Mouse (Mus musculus): Measurements from ENCODE around the gene Gdap2.

The Gdap2 gene

GRCm38 (mm10) chr3:100162315-100163105, at the start of gene Gdap2, which contains the start of gene Wdr3:
Gene Gdap2 (plus strand): TSS chr3:100162381.
Gene Wdr3 (minus strand): TSS chr3:100162407.
- DNase-seq (ENCODE audit: extremely low read depth, low read depth) = peak; percentile 99

GRCm38 (mm10) chr3:100118681-100119080, 43.5 kb upstream of the Gdap2 start:
- DNase-seq (ENCODE audit: extremely low read depth, low read depth) = no peak

- DNase-seq (ENCODE audit: extremely low read depth, low read depth) = no peak
These were observed 40.2 kb upstream of the Gdap2 start for GRCm38 (mm10) chr3:100121961-100122360.

- DNase-seq (ENCODE audit: extremely low read depth, low read depth) = no peak
These were observed 39.7 kb upstream of the Gdap2 start for GRCm38 (mm10) chr3:100122445-100122844.

- peak; percentile 61 for DNase-seq (ENCODE audit: extremely low read depth, low read depth)
These were observed 1.3 kb upstream of the Gdap2 start for GRCm38 (mm10) chr3:100160682-100161445.

- peak; percentile 53 for DNase-seq (ENCODE audit: extremely low read depth, low read depth)
These were observed 391 bp upstream of the Gdap2 start for GRCm38 (mm10) chr3:100161665-100162314.

- no peak for DNase-seq (ENCODE audit: extremely low read depth, low read depth)
These were observed 1.4 kb downstream of the Gdap2 start for GRCm38 (mm10) chr3:100163556-100163955.

- no peak for DNase-seq (ENCODE audit: extremely low read depth, low read depth)
These were observed 2.8 kb downstream of the Gdap2 start for GRCm38 (mm10) chr3:100164991-100165390.

GRCm38 (mm10) chr3:100176031-100176430, 13.8 kb downstream of the Gdap2 start:
- peak; percentile 78 for DNase-seq (ENCODE audit: extremely low read depth, low read depth)

- no peak for DNase-seq (ENCODE audit: extremely low read depth, low read depth)
These were observed 18.3 kb downstream of the Gdap2 start for GRCm38 (mm10) chr3:100180471-100180870.

GRCm38 (mm10) chr3:100189444-100189843, 27.3 kb downstream of the Gdap2 start:
- peak; percentile 68 for DNase-seq (ENCODE audit: extremely low read depth, low read depth)

GRCm38 (mm10) chr3:100189861-100190260, 27.7 kb downstream of the Gdap2 start:
- no peak for DNase-seq (ENCODE audit: extremely low read depth, low read depth)

GRCm38 (mm10) chr3:100194210-100194609, 32.0 kb downstream of the Gdap2 start:
- DNase-seq (ENCODE audit: extremely low read depth, low read depth) = no peak

GRCm38 (mm10) chr3:100201554-100201953, 39.4 kb downstream of the Gdap2 start:
- no peak for DNase-seq (ENCODE audit: extremely low read depth, low read depth)

- no peak for DNase-seq (ENCODE audit: extremely low read depth, low read depth)
These were observed 44.8 kb downstream of the Gdap2 start for GRCm38 (mm10) chr3:100206973-100207372.

- no peak for DNase-seq (ENCODE audit: extremely low read depth, low read depth)
These were observed 53.3 kb downstream of the Gdap2 start for GRCm38 (mm10) chr3:100215469-100215868.

GRCm38 (mm10) chr3:100225326-100225959, 63.3 kb downstream of the Gdap2 start:
- no peak for DNase-seq (ENCODE audit: extremely low read depth, low read depth)

- DNase-seq (ENCODE audit: extremely low read depth, low read depth) = no peak
These were observed 65.3 kb downstream of the Gdap2 start for GRCm38 (mm10) chr3:100227509-100227908.

- DNase-seq (ENCODE audit: extremely low read depth, low read depth) = no peak
These were observed 66.8 kb downstream of the Gdap2 start for GRCm38 (mm10) chr3:100228981-100229380.

GRCm38 (mm10) chr3:100236725-100237436, 74.7 kb downstream of the Gdap2 start:
- DNase-seq (ENCODE audit: extremely low read depth, low read depth) = no peak

- DNase-seq (ENCODE audit: extremely low read depth, low read depth) = no peak
These were observed 80.0 kb downstream of the Gdap2 start for GRCm38 (mm10) chr3:100242230-100242629.
